Mouse (Mus musculus) heart, embryonic 10.5 days (tissue): ENCODE results near the gene Pcmt1. TPM values are rescaled to one million over a fixed set of nuclear protein-coding genes. Genes with fewer than 3 reads are reported as not detected.
"Not testable (repeated sequence)": the region's sequence is repeated elsewhere in the genome, so short reads cannot be mapped to it uniquely, and the experiment has no call there.

Experiments used
- DNase-seq: peaks from one replicate; pipeline ENCODE4 v3.0.0-alpha.2; 2017; ENCODE audit warnings: low spot score
- H3K27ac ChIP-seq: fragments of 300-500 bp; sonication (generic); 2 replicates; pipeline ENCODE4 v1.5.1; 2016; ENCODE audit warnings: mild to moderate bottlenecking
- H3K27me3 ChIP-seq: fragments of 300-500 bp; sonication (generic); 2 replicates; pipeline ENCODE4 v1.6.1; 2016; ENCODE audit warnings: mild to moderate bottlenecking; ENCODE audit not compliant: poor library complexity, insufficient read depth, severe bottlenecking
- H3K36me3 ChIP-seq: fragments of 300-500 bp; sonication (generic); 2 replicates; pipeline ENCODE4 v1.6.1; 2016; ENCODE audit warnings: mild to moderate bottlenecking, moderate library complexity
- H3K4me1 ChIP-seq: fragments of 300-500 bp; sonication (generic); 2 replicates; pipeline ENCODE4 v1.6.1; 2016; ENCODE audit warnings: mild to moderate bottlenecking
- H3K4me3 ChIP-seq: fragments of 300-500 bp; sonication (generic); 2 replicates; pipeline ENCODE4 v1.5.1; 2016; ENCODE audit warnings: mild to moderate bottlenecking, moderate library complexity
- H3K9me3 ChIP-seq: fragments of 300-500 bp; sonication (generic); 2 replicates; pipeline ENCODE4 v1.6.1; 2016; ENCODE audit warnings: mild to moderate bottlenecking, moderate library complexity
- WGBS: fragments of 180-500 bp; shearing (Covaris S2); methylation state at CpG from one replicate; pipeline ENCODE4 v1.1.7; 2016; 5-methylcytosine and 5-hydroxymethylcytosine counted together
- polyA plus RNA-seq: library from polyadenylated mRNA; unstranded; fragments of >200 nt; fragmentation: Nextera tagmentation; extraction: Ambion mirVana; gene quantifications from 2 replicates; pipeline ENCODE4 v1.2.1, GENCODE M21; 2016

Pcmt1 gene
- polyA plus RNA-seq, 1 experiment from 2014 or later: 143 TPM

- Histone ChIP-seq H3K27ac (no peak overlapping the region), H3K4me1 (peaks cover 28% of the 10 kb centered on the region), H3K9me3 (no peaks in the 10 kb centered on the region), H3K4me3 (no peak overlapping the region), H3K27me3 (no peaks in the 10 kb centered on the region), H3K36me3 (peaks cover 5% of the 10 kb centered on the region; the same call in 1 of the 2 replicates)
- no peak for DNase-seq
- 44% methylated on average over 4 of the region's 4 CpGs for WGBS
These were observed 51.8 kb downstream of the Pcmt1 start for GRCm38 (mm10) chr10:7629092-7629491.

DNA sequence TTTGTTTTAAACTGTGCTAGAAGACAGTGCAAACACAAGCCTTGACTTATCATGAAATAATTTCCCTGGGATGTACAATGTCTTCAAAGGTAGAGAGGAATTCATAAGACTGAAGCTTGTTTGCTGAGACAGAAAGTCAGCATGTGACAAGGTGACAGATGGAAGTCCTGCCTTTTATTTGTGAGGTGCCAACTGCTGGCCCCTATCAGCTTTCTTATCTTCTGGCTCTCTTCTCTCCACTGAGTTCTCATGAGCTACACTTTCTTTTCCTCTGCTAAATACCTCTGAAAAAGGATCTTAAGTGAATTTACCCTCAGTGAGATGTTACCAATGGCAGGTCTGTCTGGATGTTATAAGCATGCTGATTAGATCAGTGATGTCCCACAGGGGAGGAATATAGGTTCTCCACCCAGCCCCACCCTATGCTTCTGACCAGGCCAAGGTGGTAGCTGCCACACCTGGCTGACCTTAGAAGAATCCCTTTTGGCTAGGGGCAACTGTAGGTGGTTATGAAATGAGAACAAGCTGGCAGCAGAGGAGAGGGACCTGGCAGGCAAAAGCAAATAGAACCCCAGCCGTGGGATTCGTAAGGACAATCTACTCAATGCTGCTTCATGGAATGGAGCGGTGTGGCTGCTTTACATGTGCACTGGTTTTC lies 56.9 kb downstream of the Pcmt1 start:
- no peaks in the 10 kb centered on the region for H3K36me3 ChIP-seq
- 0 out of 2 replicates have a peak overlapping the region, but pooled peaks have one; percentile 1 for H3K27ac ChIP-seq
- H3K4me3 ChIP-seq: no peak overlapping the region
- H3K4me1 ChIP-seq: peaks cover 48% of the 10 kb centered on the region
- H3K9me3 ChIP-seq: no peaks in the 10 kb centered on the region
- H3K27me3 ChIP-seq: no peaks in the 10 kb centered on the region
- WGBS: 90% methylated on average over 3 of the region's 3 CpGs
- DNase-seq: peak; percentile 61

GRCm38 (mm10) chr10:7622378-7622777 lies 58.6 kb downstream of the Pcmt1 start:
- WGBS: 54% methylated on average over 3 of the region's 3 CpGs
- peak; percentile 76 for DNase-seq
- H3K27ac ChIP-seq: peak overlapping the region; percentile 72; the same call in 1 of the 2 replicates
- H3K27me3 ChIP-seq: no peaks in the 10 kb centered on the region
- no peak overlapping the region for H3K4me3 ChIP-seq
- H3K4me1 ChIP-seq: peaks cover 37% of the 10 kb centered on the region
- no peaks in the 10 kb centered on the region for H3K9me3 ChIP-seq
- H3K36me3 ChIP-seq: no peaks in the 10 kb centered on the region

GRCm38 (mm10) chr10:7620723-7621122 lies 60.2 kb downstream of the Pcmt1 start:
- peak; percentile 69 for DNase-seq
- H3K4me1 ChIP-seq: peaks cover 32% of the 10 kb centered on the region
- 73% methylated on average over 5 of the region's 5 CpGs for WGBS
- no peak overlapping the region for H3K4me3 ChIP-seq
- no peaks in the 10 kb centered on the region for H3K9me3 ChIP-seq
- no peaks in the 10 kb centered on the region for H3K27me3 ChIP-seq
- peak overlapping the region; percentile 72; the same call in 1 of the 2 replicates for H3K27ac ChIP-seq
- no peaks in the 10 kb centered on the region for H3K36me3 ChIP-seq

DNA sequence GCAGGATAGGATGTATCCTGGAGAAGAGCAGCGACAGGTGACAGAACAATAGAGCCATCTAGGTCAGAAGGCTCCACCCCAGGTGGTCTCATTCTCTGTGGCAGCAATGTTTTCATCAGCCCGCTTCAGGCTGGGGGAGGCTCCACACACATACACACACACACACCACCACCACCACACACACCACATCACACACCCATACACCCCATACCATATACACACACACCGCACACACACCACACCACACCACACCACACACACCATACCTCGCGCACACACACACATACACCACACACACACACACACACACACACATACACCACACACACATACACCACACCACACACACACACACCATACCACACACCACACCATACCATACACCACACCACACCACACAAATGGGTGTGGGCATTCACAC lies 61.1 kb downstream of the Pcmt1 start:
- H3K36me3 ChIP-seq: peaks cover under 1% of the 10 kb centered on the region
- H3K27ac ChIP-seq: no peak overlapping the region
- H3K4me3 ChIP-seq: no peak overlapping the region
- no peaks in the 10 kb centered on the region for H3K27me3 ChIP-seq
- no peak for DNase-seq
- peaks cover 32% of the 10 kb centered on the region for H3K4me1 ChIP-seq
- peaks cover 1% of the 10 kb centered on the region for H3K9me3 ChIP-seq
- 92% methylated on average over 5 of the region's 5 CpGs for whole genome bisulfite sequencing

GRCm38 (mm10) chr10:7617556-7617955 lies 63.4 kb downstream of the Pcmt1 start:
- H3K4me1 ChIP-seq: peaks cover 22% of the 10 kb centered on the region
- WGBS: 65% methylated on average over 3 of the region's 3 CpGs
- peak; percentile 42 for DNase-seq
- not testable (repeated sequence) for H3K4me3 ChIP-seq, H3K27ac ChIP-seq, H3K9me3 ChIP-seq, H3K27me3 ChIP-seq, H3K36me3 ChIP-seq

DNA sequence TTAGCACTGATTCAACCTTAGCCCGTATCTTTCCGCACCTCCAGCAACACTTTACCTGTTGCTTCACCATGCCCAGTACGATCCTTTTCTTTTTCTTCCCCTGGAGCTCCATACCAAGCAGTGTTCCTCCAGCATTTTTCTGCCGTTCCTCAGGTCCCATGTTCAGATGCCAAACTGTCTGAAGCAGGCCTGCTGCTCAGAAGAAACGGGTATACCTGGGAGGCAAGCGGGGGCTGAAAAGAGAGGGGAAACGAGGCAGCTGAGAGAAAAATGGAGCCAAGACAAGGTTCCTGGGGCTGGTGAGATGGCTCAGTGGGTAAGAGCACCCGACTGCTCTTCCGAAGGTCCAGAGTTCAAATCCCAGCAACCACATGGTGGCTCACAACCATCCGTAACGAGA lies 63.8 kb downstream of the Pcmt1 start:
- WGBS: 90% methylated on average over 10 of the region's 11 CpGs
- not testable (repeated sequence) for H3K9me3 ChIP-seq, H3K27me3 ChIP-seq, H3K27ac ChIP-seq, H3K4me3 ChIP-seq, H3K36me3 ChIP-seq
- peak; percentile 67 for DNase-seq
- H3K4me1 ChIP-seq: peaks cover 21% of the 10 kb centered on the region

GRCm38 (mm10) chr10:7614834-7615233 lies 66.1 kb downstream of the Pcmt1 start:
- H3K36me3 ChIP-seq: peaks cover 3% of the 10 kb centered on the region
- DNase-seq: peak; percentile 46
- H3K4me3 ChIP-seq: no peak overlapping the region
- no peak overlapping the region for H3K27ac ChIP-seq
- no peaks in the 10 kb centered on the region for H3K4me1 ChIP-seq
- WGBS: 77% methylated on average over 8 of the region's 8 CpGs
- H3K27me3 ChIP-seq: no peaks in the 10 kb centered on the region
- H3K9me3 ChIP-seq: peaks cover 5% of the 10 kb centered on the region

- H3K4me1 ChIP-seq, H3K4me3 ChIP-seq, H3K27me3 ChIP-seq, H3K27ac ChIP-seq, DNase-seq, H3K9me3 ChIP-seq, H3K36me3 ChIP-seq: not testable (repeated sequence)
These were observed 68.7 kb downstream of the Pcmt1 start for GRCm38 (mm10) chr10:7612210-7612609.

GRCm38 (mm10) chr10:7611647-7612046 lies 69.3 kb downstream of the Pcmt1 start:
- Histone ChIP-seq H3K27me3 (no peaks in the 10 kb centered on the region), H3K4me1 (no peaks in the 10 kb centered on the region), H3K9me3 (peaks cover 5% of the 10 kb centered on the region), H3K4me3 (no peak overlapping the region), H3K36me3 (peaks cover 3% of the 10 kb centered on the region), H3K27ac (no peak overlapping the region)
- WGBS: 75% methylated on average over 6 of the region's 6 CpGs
- no peak for DNase-seq

GRCm38 (mm10) chr10:7608611-7609010 lies 72.3 kb downstream of the Pcmt1 start:
- Histone ChIP-seq H3K4me1 (no peaks in the 10 kb centered on the region), H3K27ac (no peak overlapping the region), H3K36me3 (no peaks in the 10 kb centered on the region), H3K4me3 (no peak overlapping the region), H3K9me3 (no peaks in the 10 kb centered on the region), H3K27me3 (no peaks in the 10 kb centered on the region)
- DNase-seq: peak; percentile 4
- 90% methylated on average over 17 of the region's 17 CpGs for WGBS

- Histone ChIP-seq H3K4me1 (no peaks in the 10 kb centered on the region), H3K36me3 (no peaks in the 10 kb centered on the region), H3K27me3 (no peaks in the 10 kb centered on the region), H3K4me3 (no peak overlapping the region), H3K27ac (no peak overlapping the region), H3K9me3 (no peaks in the 10 kb centered on the region)
- peak; percentile 69 for DNase-seq
- 52% methylated on average over 2 of the region's 2 CpGs for WGBS
These were observed 74.5 kb downstream of the Pcmt1 start for GRCm38 (mm10) chr10:7606437-7606836.

GRCm38 (mm10) chr10:7605168-7605567 lies 75.8 kb downstream of the Pcmt1 start:
- no peak for DNase-seq
- 75% methylated on average over 2 of the region's 2 CpGs for WGBS
- no peak overlapping the region for H3K27ac ChIP-seq

GRCm38 (mm10) chr10:7600647-7601046 lies 80.3 kb downstream of the Pcmt1 start:
- no peak for DNase-seq
- Histone ChIP-seq H3K36me3 (no peaks in the 10 kb centered on the region), H3K27ac (no peak overlapping the region), H3K4me1 (no peaks in the 10 kb centered on the region), H3K4me3 (no peak overlapping the region), H3K9me3 (no peaks in the 10 kb centered on the region), H3K27me3 (no peaks in the 10 kb centered on the region)
- WGBS: 15% methylated on average over 6 of the region's 6 CpGs

More at GRCm38 (mm10) chr10:7605168-7605567, 75.8 kb downstream of the Pcmt1 start:
- H3K4me1 ChIP-seq: no peaks in the 10 kb centered on the region
- H3K4me3 ChIP-seq: no peak overlapping the region
- H3K36me3 ChIP-seq: no peaks in the 10 kb centered on the region
- no peaks in the 10 kb centered on the region for H3K27me3 ChIP-seq
- no peaks in the 10 kb centered on the region for H3K9me3 ChIP-seq
